ENCODE assay signal across 1 mouse cellular context in genomic region chr11:48789973-48790823, GRCm38 (mm10).
TF ChIP-seq lines count a peak whose summit lies in the region.

No protein-coding gene starts in this region.

TF ChIP-seq in MEL, 35 proteins besides CTCF, POLR2A, EP300 and RAD21 (continued from another document):
- TF ChIP-seq MYC (IDR thresholded peaks at IDR 0.05; ENCODE audit: low read depth, low read length) = peak; percentile 36; the same call in 1 of the 2 replicates
